Mouse (Mus musculus): Measurements from ENCODE around the gene Olfr24.
"Not testable (repeated sequence)": the region's sequence is repeated elsewhere in the genome, so short reads cannot be mapped to it uniquely, and the experiment has no call there.

Olfr24 gene

GRCm38 (mm10) chr9:18763896-18764295, at the start of gene Olfr24:
TSS of gene Olfr24 (minus strand) at chr9:18763996.
- DNase-seq (ENCODE audit: low spot score in 2 of 2): no peak

DNA sequence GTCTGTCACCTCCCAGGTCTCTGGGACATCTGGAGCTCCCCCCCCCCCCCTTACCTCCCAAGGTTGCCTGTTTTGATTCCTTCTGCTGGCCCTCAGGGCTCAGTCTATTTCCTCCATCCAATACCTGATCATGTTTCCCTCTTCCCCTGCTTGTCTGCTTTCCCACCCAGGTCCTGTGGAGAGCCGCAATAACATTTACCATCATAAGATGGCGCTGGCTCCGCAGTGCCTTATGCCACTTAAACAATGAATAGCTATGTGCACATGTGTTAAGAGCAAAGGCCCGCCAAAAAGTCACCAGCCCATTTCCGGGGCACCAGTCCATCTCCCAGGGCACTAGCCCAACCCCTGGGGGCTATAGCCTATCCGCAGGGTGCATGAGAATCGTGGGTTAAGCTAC, 21.5 kb upstream of the Olfr24 start:
- no peak for DNase-seq (ENCODE audit: low spot score in 2 of 2)

- DNase-seq (ENCODE audit: low spot score in 2 of 2): no peak
These were observed 15.7 kb upstream of the Olfr24 start for GRCm38 (mm10) chr9:18779476-18779875.

DNA sequence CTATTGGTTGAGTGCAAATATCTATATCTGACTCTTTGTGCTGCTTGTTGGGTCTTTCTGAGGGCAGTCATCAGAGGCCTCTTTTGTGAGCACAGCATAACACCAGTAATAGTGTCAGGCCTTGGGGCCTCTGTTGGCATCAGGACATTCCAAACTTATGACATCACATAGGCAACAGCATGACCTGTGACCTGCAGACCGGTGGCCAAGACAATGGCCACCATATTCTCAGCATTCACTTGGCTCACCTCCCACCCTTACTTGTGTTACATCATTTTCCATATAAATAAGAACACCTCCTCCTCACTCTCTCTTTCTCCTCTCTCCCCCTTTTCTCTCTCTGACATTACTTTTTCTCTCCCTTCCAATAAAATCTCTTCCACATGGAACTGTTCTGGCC, 15.2 kb upstream of the Olfr24 start:
- DNase-seq (ENCODE audit: low spot score in 2 of 2): no peak

DNA sequence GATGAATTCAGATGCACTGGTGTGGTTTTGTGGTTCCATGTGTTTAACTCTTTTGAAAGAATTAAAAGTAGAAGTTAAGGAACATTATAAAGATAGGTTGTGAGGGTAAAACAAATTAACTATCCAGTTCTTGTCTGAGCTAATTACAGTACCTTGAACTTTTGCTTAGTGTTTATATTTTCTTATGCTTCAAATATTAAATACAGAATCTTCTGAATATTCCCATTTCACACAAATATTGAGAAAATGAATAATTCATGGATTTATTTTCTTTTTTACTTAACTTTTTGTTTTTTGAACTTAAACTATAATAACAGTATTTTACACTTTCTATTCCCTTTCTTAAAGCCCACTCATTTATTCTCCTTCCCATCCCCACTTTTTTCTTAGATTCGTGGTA, 8.2 kb downstream of the Olfr24 start:
- no peak for DNase-seq (ENCODE audit: low spot score in 2 of 2)

DNA sequence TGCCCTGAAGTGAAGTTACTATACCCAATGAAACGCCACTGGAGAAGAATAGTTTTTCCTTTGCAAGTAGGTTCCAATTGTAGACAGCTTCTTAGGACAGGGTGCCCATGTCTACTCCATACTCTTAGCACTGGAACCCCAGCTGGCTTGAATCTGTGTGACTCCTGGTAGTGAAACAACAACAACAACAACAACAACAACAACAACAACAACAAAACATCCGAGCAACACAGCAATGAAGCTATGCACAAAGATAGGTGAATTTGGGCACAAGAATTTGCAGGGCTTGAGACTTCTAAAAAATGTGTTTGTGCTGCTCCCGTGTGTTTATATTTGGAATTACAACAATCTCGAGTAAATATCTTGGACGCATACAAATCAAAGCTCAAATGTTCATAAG, 19.2 kb downstream of the Olfr24 start:
- DNase-seq (ENCODE audit: low spot score in 2 of 2): no peak

- DNase-seq (ENCODE audit: low spot score in 2 of 2): not testable (repeated sequence)
These were observed 29.6 kb downstream of the Olfr24 start for GRCm38 (mm10) chr9:18734177-18734576.

DNA sequence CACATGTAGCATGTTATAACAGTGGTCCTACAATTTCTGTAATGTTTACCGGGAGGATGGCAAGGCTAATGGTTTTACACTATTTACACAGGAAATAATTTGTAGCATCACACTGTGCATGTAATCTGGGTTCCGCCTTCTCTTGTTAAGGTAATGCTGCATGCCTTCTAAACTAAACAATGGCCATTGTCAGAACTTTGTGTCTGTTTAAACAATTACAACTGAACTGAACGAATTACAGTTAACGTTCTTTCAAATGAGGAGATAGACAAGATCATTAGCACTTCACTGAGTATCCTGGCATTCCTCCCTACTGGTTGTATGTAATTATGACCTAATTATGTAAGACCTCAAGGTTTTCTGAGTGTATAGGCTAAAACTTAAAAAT, 41.1 kb downstream of the Olfr24 start:
- DNase-seq (ENCODE audit: low spot score in 2 of 2): no peak

DNA sequence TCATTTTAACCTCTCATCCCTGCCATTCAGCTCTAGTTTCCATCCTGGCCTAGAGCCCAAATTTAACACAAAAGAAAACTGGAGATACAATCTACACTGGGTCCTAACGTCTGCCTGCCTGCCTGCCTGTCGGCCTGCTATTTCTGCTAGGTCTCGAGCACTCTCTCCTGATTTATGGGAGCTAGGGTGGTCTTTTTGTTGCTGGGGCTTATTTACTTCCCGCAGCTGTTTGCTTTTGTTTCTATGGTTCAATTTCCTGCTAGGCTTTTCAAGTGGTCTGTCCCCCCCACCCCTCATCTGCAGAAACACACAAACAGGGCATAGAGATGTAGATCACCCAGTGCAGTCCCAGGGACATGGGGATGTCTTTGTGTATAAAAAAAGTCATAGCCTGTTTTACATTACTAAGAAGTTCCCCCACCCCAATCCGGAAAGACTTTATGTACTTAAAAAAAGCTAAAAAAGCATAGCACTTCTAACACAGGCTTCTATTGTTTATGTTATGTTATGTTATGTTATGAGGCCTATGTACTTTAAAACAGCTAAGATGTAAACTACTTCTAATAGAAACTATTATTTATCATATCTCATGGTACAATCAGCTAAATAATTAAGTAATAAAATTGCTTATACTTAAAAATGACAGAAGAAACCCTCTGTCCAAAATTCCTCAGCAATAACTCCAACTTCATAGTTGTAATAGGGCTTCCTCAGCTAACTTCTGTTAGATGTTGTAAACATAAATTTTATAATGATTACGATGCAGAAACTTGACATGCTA, 41.7 kb downstream of the Olfr24 start:
- no peak for DNase-seq (ENCODE audit: low spot score in 2 of 2)

DNA sequence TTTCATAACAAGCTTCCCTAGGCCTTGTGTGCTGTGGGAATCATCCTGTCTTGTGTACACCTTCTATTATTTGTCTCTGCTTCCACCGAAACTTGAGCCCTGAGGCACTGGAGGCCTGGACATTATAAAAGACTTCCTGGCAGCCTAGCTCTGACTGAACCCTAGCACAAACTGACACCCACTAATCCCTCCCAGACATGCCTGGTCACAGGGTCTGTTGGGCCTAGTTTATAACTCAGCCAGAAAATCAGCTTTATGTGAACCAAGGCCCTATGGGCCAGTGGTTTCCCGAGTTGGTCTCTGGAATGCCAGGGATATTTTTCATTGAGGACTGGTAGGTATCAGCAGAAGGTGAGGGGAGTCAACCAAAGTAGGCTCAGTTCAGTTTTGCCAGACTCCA, 42.8 kb downstream of the Olfr24 start:
- no peak for DNase-seq (ENCODE audit: low spot score in 2 of 2)

GRCm38 (mm10) chr9:18705628-18706027, 58.2 kb downstream of the Olfr24 start:
- no peak for DNase-seq (ENCODE audit: low spot score in 2 of 2)
